Mouse (Mus musculus): ENCODE results near the gene Phc3.

Phc3 gene

DNA sequence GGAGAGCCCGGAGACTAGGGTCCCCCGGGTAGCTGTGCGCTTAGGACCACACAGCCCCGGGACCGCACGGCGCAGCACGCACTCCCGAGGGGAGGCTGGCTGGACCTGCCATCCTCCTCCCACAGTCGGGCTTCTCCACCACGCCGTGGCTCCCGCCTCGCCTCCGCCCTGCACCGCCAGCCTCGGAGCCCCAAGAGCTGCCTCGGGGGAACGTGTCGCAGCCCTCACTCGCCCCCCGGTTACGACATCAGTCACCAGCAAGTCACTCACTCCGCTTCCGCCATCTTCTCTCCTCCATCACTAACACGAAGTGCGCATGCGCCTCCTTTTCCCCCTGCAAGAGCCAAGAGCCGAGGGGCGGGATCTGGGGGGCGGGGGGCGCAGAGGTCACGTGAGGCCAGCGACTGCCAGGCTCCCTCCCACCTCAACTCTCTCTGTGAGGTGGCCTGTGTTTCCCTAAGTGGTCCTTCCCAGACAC, at the start of gene Phc3:
TSS of gene Phc3 (minus strand) at position 312 of the 478 bp plus-strand sequence.
- DNase-seq (ENCODE audit: low read depth, low spot score): peak; percentile 90

DNA sequence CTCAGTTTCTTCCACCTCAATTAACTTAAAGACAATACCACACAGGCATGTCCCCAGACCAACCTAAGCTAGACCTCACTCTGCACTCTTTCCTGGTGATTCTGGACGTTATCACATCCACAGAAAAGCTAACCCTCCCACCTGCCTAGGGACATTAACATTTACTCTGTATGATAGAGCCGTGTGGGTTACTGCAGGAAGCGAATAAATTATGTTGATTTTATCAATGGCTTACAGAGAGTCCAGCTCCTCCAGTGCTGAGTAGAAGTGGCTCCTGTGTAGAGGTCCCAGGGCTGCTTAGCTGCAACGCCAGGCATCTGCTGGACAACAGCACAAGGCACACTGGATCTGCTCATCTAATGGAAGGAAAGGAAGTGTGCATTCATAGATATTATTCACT, 48.4 kb upstream of the Phc3 start:
- no peak for DNase-seq (ENCODE audit: low read depth, low spot score)

- no peak for DNase-seq (ENCODE audit: low read depth, low spot score)
Measured at GRCm38 (mm10) chr3:31016594-31017196, 47.5 kb upstream of the Phc3 start.

- no peak for DNase-seq (ENCODE audit: low read depth, low spot score)
Measured at GRCm38 (mm10) chr3:31015682-31016443, 46.6 kb upstream of the Phc3 start.

GRCm38 (mm10) chr3:31014374-31014773, 45.2 kb upstream of the Phc3 start:
- no peak for DNase-seq (ENCODE audit: low read depth, low spot score)

DNA sequence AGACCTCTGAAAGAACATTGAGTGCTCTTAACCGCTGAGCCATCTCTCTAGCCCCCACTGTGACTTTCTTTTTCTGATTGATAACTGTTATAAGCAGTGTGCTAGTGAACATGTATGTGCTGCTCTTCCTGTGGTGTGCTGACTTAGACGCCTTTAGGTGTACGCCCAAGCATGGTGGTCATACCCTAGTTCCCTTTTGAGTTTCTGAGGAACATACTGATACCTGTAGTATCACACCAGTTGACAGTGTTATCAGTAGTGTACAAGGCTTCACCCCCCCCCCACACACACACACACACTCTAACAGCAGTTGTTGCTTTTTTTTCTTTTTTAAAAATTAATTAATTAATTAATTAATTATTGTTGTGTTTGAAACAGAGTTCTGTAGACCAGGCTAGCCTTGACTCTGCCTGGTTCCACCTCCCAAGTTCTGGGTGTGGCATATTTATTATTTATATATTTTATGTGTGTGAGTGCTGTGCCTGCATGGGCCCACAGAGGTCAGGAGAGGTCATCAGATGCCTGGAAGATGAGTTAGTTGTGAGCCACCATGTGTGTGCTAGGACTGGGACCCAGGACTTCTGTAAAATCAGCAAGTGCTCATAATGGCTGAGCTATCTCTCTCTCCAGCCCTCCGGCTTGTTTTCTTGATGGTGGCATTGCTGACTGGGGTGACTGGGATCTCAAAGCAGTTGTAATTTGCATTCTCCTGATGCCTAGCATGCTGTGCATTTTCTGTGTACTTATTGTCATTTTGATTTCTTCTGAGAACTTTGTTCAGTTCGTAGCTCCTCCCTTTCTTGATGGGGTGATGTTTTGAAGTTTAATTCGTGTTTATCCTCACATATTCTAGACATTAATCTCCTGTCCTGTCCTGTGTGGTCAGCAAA, 35.4 kb upstream of the Phc3 start:
- no peak for DNase-seq (ENCODE audit: low read depth, low spot score)

DNA sequence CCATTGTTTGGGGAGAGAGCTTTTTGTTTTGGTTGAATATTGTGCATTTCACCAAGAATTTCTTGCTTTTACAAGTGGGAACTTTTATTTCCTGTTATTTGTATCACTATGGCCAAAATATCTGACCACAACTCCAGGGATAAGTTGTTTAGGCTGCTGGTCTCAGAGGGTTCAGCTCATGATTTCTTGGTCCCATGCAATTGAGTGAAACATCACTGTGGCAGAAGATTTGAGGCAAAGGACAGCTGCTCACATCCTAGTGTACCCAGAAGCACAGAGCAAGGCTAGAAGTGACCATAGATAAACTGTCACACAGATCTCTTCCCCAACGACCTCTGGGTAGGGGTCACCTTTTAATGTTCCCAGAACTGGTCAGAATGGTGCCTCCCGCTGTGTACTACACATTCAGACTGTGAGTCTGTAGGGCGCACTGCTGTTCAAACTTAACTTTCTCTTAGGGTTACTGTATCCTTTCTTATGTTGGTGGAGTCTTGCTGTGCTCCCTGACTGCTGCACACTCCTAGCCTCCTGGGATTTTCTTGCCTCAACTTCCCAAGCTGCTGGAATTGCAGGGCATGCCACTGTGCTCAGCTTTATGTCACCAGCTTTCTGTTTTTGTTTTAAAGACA, 31.9 kb upstream of the Phc3 start:
- DNase-seq (ENCODE audit: low read depth, low spot score): no peak

DNA sequence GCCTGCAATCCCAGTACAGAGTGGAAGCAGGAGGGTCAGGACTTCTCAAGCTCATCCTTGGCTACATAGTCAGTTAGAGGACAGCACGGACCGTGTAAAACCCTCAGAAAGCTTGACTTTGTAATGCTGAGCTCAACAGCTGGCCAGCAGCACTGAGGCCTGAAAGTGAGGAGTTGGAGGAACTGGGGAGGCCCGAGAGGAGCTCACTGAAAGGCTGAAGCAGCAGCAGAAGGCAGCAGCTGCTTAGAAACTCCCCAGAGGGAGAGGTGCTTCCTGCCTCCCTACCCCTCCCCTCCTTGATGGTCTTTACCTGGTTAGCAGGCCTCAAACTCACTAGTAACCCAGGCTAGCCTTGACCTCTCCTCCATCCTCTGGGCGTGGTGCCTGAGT, 30.8 kb upstream of the Phc3 start:
- no peak for DNase-seq (ENCODE audit: low read depth, low spot score)

GRCm38 (mm10) chr3:30999401-31000017, 30.3 kb upstream of the Phc3 start:
- no peak for DNase-seq (ENCODE audit: low read depth, low spot score)

- no peak for DNase-seq (ENCODE audit: low read depth, low spot score)
Measured at GRCm38 (mm10) chr3:30996688-30997014, 27.4 kb upstream of the Phc3 start.

DNA sequence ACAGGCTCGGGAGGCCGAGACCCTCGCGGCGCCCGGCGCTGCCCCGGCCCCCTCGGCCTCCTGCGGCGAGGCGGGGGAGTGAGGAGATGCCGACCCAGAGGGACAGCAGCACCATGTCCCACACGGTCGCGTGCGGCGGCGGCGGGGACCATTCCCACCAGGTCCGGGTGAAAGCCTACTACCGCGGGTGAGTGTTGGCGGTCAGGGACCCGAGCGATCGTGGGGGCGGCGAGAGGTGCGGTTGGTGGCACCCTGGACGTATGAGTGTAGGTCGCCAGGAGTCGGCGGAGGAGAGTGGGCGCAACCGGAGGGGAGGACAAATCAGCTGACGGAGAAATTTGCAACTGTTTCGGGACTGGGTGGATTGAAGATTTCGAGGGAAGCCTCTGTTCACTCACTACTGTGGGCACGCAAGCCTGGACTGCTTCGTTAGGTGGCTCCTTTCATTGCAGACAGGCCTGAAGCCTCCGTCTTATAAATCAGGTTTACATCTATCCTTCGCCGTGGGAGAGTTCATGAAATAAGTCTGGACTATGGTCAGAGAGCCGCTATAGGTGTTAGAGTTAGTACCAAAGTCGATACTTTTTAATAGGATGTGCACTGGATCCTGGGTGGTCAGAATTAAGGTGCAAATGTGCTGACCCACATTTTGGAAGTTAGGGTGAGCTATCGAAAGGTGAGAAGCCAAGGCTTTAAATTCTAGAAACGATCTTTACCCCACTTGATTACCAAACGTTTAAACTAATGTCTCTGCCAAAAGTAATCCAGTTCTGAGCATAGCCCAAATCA, 26.9 kb upstream of the Phc3 start:
- no peak for DNase-seq (ENCODE audit: low read depth, low spot score)

- DNase-seq (ENCODE audit: low read depth, low spot score): peak; percentile 85
Measured at GRCm38 (mm10) chr3:30995283-30995898, 26.2 kb upstream of the Phc3 start, which contains the start of gene Prkci. Prkci (plus strand) TSS chr3:30995747.

GRCm38 (mm10) chr3:30994859-30995258, 25.6 kb upstream of the Phc3 start:
- no peak for DNase-seq (ENCODE audit: low read depth, low spot score)

- DNase-seq (ENCODE audit: low read depth, low spot score): no peak
Measured at GRCm38 (mm10) chr3:30993066-30993573, 23.9 kb upstream of the Phc3 start.

DNA sequence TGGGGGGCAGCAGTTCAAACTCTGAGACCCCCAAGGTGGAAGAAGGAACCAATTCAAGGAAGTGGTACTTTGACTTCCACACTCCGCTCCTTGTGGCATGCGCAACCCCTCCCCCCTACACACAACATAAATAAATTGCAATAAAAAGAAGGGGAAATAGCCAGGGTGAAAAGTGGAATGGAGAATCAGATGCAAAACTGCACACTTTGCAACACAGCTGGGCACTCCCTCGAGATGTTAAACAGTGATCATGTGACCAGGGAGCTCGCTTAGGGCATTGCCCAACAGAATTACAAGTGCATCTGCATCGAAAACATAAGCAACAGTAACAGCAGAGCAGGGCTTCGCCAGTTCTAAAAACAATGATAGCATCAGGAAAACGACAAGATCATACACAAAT, 22.9 kb upstream of the Phc3 start:
- DNase-seq (ENCODE audit: low read depth, low spot score): no peak

DNA sequence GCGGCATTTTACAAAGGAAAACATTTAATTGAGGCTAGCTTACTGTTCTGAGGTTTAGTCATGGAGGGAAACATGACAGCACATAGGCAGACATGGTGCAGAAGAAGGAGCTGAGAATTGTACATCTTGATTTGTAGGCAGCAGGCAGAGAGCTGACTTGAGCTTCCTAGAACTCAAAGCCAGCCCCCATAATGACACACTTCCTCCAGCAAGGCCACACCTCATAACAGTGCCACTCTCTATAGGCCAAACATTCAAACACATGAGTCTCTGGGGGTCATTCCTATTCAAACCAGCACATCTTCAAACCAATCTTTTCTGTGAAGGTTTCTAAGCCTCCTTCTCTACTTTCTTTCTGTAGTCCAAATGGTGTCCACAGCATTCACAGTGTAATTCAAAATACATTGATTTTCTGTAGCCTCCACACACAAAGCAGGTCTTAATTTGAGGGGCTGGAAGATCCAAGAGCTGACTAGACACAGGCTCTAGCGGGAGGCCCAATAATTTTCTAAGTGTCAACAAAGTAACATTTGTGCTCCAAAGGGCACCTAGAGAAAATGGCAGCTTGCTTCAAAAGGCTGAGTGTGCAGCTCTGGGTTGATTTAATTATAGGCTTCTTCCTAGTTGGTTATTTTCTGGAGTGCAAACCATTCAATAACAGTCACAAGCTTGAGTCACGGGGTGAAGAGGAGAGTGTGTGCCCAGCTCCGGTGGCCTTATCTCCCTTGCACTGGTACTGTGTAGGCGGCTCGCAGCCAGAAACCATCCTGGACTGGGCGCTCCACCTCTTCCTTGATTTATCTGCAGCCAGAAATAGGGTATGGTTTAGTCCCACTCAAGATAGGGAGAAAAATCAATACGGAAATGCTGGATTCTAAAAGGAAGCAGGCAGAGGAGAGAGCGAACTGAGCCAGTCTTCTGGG, 18.4 kb upstream of the Phc3 start:
- no peak for DNase-seq (ENCODE audit: low read depth, low spot score)

GRCm38 (mm10) chr3:30982924-30983536, 13.8 kb upstream of the Phc3 start:
- DNase-seq (ENCODE audit: low read depth, low spot score): no peak

- DNase-seq (ENCODE audit: low read depth, low spot score): no peak
Measured at GRCm38 (mm10) chr3:30981616-30982380, 12.6 kb upstream of the Phc3 start.

Data from WW6 (cell line).